Mouse (Mus musculus): ENCODE results near the gene Anks6.

DNA sequence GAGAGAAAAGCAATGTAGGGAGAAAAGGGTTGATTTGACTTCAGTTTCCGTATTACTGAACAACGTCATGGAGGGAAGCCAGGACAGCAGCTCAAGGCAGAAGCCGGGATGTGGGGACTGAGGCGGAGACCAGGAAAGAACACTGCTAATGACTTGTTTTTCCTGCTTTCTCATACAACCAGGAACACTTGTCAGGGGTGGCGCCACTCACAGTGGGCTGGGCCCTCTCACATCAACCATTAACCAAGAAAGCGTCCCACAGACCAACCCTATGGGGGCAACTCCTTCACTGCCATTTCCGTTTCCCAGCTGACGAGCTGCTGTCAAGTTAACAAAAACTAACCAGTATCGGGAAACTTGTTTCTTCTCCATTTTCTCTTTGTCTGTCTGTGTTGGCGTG, 83.9 kb downstream of the Anks6 start:
- TF ChIP-seq POLR2A (IDR thresholded peaks at IDR 0.05; ENCODE audit: borderline replicate concordance, control insufficient read depth, low read depth, low read length), result no peak
- TF ChIP-seq CTCF (IDR thresholded peaks at IDR 0.05; ENCODE audit: control insufficient read depth, insufficient read depth, low read length), result no peak
